Mouse (Mus musculus) 3T3-L1 (cell line): Measurements from ENCODE around the gene Dtx4.
A peak's percentile ranks its signal among the peaks of the same experiment; 100 is the strongest.
"Not testable (repeated sequence)": the region's sequence is repeated elsewhere in the genome, so short reads cannot be mapped to it uniquely, and the experiment has no call there.

Experiments
- DNase-seq: peaks from one replicate; pipeline ENCODE4 v3.0.0-alpha.2; 2015; ENCODE audit warnings: low read depth, low spot score

Dtx4 gene

GRCm38 (mm10) chr19:12501370-12502347 is at the start of gene Dtx4:
Gene Dtx4 (minus strand): TSS chr19:12501454.
- DNase-seq, result peak; percentile 93

GRCm38 (mm10) chr19:12550005-12550942 is 49.0 kb upstream of the Dtx4 start:
- no peak for DNase-seq

- peak; percentile 39 for DNase-seq
Measured at GRCm38 (mm10) chr19:12549166-12549565, 47.9 kb upstream of the Dtx4 start.

DNA sequence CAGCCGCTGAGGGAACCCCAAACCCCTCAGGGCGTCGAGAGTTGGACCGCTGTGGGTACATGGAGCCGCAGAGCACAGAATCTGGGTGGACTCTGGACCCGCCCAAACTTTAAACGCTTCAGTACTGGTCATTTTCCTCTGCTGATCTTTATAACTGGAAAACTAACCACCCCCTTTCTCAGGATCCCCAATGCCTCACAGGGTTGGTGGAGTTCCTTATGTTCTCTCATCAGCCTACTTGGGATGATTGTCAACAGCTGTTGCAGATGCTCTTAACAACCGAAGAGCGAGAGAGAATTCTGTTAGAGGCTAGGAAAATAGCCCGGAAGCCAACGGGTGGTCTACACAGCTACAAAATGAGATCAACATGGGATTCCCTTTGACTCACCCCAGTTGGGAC is 44.2 kb upstream of the Dtx4 start, which contains the start of gene Fam111a:
Gene Fam111a (plus strand): TSS at position 301 of the 400 bp plus-strand sequence.
- DNase-seq, result not testable (repeated sequence)

DNA sequence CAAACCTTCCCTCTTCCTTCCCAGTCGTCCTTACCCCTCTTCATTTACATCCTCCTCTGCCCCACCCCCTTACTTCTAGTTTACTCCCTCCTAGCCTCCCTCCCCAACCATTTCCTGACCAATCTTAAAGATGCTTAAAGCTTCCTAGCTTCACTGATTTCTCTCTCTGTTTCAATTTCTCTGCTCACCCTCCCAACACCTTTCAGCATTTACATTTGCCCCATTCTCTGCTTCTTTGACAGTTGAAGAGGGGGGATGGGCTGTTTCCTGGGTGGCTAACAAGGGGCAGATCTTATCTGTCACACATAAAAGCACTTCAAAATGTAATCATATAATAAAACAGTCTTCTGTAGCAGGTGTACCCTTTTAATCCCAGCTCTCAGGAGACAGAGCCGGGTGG is 40.4 kb upstream of the Dtx4 start:
- DNase-seq, result no peak

GRCm38 (mm10) chr19:12540727-12541126 is 39.5 kb upstream of the Dtx4 start:
- no peak for DNase-seq

GRCm38 (mm10) chr19:12539975-12540374 is 38.7 kb upstream of the Dtx4 start:
- DNase-seq, result no peak

DNA sequence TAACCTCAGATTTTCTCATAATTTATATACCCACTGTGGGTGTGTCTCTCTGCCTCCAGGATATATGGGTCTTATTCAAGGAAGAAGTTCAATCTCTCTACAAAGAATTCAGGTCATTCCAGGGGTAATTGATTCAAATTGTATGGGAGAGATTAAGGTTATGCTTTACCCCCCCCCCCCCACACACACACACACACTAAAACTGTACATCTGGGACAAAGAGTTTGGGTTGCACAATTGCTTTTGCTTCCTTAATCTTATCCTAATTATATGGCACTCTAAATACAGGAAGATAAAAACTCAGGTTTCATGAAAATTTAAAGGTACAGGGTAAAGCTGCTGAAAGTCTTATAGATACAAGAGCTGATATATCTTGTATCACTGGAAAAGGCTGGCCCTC is 35.9 kb upstream of the Dtx4 start:
- no peak for DNase-seq

GRCm38 (mm10) chr19:12523377-12523776 is 22.1 kb upstream of the Dtx4 start:
- DNase-seq, result no peak

DNA sequence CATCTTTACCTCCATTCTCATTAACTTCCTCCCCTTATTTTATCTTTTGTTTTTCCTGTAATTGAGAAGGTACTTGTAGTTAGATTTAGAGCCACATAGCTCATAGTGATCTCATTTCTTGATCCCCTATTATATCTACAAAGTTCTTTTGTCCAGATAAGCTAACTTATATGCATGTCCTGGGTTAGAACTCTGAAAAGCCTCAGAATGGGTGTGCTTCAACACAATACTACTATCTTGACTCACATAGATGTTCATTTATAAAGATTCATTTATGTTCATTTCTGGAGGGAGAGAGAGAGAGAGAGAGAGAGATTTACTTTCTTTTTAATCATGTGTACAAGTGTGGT is 17.3 kb upstream of the Dtx4 start:
- no peak for DNase-seq

- peak; percentile 92 for DNase-seq
Measured at GRCm38 (mm10) chr19:12517671-12518540, 16.7 kb upstream of the Dtx4 start.

- DNase-seq, result no peak
Measured at GRCm38 (mm10) chr19:12514621-12515020, 13.4 kb upstream of the Dtx4 start.

GRCm38 (mm10) chr19:12502756-12503155 is 1.5 kb upstream of the Dtx4 start:
- DNase-seq, result no peak

GRCm38 (mm10) chr19:12500881-12501311 is 358 bp downstream of the Dtx4 start:
- no peak for DNase-seq

GRCm38 (mm10) chr19:12500124-12500523 is 1.1 kb downstream of the Dtx4 start:
- DNase-seq, result no peak

DNA sequence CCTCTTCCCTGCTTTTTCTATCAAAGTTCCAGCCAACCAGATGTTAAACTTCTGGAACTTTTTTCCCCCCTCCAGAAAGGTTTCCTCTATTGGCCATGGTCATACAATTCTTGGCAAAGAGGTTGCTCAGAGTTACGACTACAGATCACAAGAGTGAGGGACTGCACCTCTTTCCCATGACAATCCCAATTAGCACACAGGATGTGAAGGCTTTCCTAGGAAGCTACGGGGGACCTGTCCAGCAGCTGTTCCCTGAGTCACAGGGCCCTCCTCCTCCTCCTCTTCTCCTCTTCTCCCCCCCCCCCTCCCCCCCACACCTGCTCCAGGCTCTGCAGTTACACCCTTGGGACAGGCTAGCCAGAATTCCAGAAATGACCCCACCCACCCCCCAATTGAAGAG is 1.8 kb downstream of the Dtx4 start:
- no peak for DNase-seq

GRCm38 (mm10) chr19:12498941-12499340 is 2.3 kb downstream of the Dtx4 start:
- no peak for DNase-seq

DNA sequence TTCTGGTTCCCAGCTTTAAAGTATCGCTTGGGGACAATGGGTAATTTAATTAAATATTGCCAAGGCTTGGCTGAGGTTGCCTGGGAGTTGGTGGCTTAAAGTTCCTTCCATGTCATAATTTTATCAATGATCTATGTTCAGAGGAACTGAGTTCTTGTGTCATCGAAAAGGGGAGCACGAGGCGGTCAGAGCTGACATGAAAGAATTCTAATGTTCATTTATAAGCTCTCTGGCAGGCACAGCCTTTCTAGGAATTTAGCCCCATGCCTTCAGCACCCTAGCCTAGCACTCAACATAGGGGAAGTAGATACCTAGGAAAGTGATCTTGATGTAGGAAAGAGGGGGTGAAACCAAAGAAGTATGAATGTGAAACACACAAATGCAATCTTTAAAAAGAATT is 2.9 kb downstream of the Dtx4 start:
- no peak for DNase-seq

DNA sequence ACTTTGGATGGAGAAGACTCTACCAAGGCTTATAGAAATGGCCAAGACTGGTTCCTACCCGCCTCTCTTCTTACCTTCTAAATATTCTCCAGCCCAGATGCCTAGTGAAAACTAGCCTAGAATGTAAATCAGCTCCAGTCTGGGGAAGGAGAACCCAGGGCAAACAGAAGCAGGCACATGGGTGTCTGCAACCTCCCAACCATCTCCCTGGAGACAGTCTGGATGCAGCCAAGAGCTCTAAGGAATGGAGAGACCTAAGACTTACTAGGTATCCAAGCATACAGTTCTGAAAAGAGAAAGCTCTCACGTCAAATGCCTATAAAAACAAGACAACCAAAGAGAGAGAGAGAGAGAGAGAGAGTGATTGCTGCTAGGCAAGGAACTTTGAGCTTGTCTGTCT is 3.3 kb downstream of the Dtx4 start:
- no peak for DNase-seq

GRCm38 (mm10) chr19:12496241-12496640 is 5.0 kb downstream of the Dtx4 start:
- DNase-seq, result no peak

DNA sequence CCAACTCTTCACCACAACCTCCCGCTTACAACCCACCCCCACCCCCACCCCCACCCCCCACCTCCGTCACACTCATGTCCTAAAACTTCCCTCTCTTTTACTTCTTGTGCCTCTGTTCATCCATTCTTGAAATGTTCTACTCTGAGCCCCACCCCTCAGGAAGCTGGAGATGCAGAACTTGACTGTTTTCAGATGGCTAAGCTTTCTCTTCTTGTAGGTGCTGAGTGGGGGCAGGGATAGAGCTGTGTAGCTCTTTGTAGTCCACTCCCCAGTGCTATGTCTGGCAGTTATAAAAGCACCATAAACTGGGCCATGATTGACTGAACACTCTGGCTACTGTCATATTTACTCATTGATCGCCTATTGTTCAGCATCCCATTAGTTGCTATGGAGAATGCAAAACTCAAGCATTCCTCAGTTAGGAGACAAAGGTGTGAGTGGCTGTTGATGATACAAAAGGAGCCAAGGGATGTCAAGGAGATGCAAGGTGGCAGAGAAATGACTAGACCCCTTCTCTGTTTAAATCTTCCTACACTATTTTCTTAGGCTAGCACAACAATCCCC is 6.2 kb downstream of the Dtx4 start:
- DNase-seq, result no peak
